Mouse (Mus musculus): ENCODE measurements at regions not wholly inside any gene's neighbourhood (a gene's known extent, or its start where the extent isn't known, plus 50 kb on each side); places are given as distances from the start of the nearest gene placed in this dataset.

GRCm38 (mm10) chr7:137748936-137749335 is 311.5 kb downstream of the Glrx3 start:
- no peak for DNase-seq (ENCODE audit: low spot score in 2 of 2)

GRCm38 (mm10) chr7:137750741-137751140 is 313.3 kb downstream of the Glrx3 start:
- no peak for DNase-seq (ENCODE audit: low spot score in 2 of 2)

GRCm38 (mm10) chr7:137751151-137751859 is 313.9 kb downstream of the Glrx3 start:
- DNase-seq (ENCODE audit: low spot score in 2 of 2): no peak

- no peak for DNase-seq (ENCODE audit: low spot score in 2 of 2)
Measured at GRCm38 (mm10) chr7:137765961-137766360, 328.5 kb downstream of the Glrx3 start.

GRCm38 (mm10) chr7:137766721-137767120 is 329.3 kb downstream of the Glrx3 start:
- no peak for DNase-seq (ENCODE audit: low spot score in 2 of 2)

- no peak for DNase-seq (ENCODE audit: low spot score in 2 of 2)
Measured at GRCm38 (mm10) chr7:137773051-137773964, 335.9 kb downstream of the Glrx3 start.

- no peak for DNase-seq (ENCODE audit: low spot score in 2 of 2)
Measured at GRCm38 (mm10) chr7:137773965-137774310, 336.5 kb downstream of the Glrx3 start.

- no peak for DNase-seq (ENCODE audit: low spot score in 2 of 2)
Measured at GRCm38 (mm10) chr7:137783954-137784353, 346.5 kb downstream of the Glrx3 start.

GRCm38 (mm10) chr7:137805361-137805760 is 367.9 kb downstream of the Glrx3 start:
- no peak for DNase-seq (ENCODE audit: low spot score in 2 of 2)

GRCm38 (mm10) chr7:137812839-137813238 is 375.4 kb downstream of the Glrx3 start:
- no peak for DNase-seq (ENCODE audit: low spot score in 2 of 2)

GRCm38 (mm10) chr7:137840520-137840919 is 403.1 kb downstream of the Glrx3 start:
- DNase-seq (ENCODE audit: low spot score in 2 of 2): no peak

- DNase-seq (ENCODE audit: low spot score in 2 of 2): no peak
Measured at GRCm38 (mm10) chr7:137841044-137841443, 403.6 kb downstream of the Glrx3 start.

GRCm38 (mm10) chr7:137841456-137842100 is 404.2 kb downstream of the Glrx3 start:
- no peak for DNase-seq (ENCODE audit: low spot score in 2 of 2)

GRCm38 (mm10) chr7:137847856-137848255 is 410.4 kb downstream of the Glrx3 start:
- no peak for DNase-seq (ENCODE audit: low spot score in 2 of 2)

- no peak for DNase-seq (ENCODE audit: low spot score in 2 of 2)
Measured at GRCm38 (mm10) chr7:137851061-137851460, 413.6 kb downstream of the Glrx3 start.

GRCm38 (mm10) chr7:137859681-137860080 is 422.3 kb downstream of the Glrx3 start:
- DNase-seq (ENCODE audit: low spot score in 2 of 2): no peak

- DNase-seq (ENCODE audit: low spot score in 2 of 2): no peak
Measured at GRCm38 (mm10) chr7:137860520-137860919, 423.1 kb downstream of the Glrx3 start.

- DNase-seq (ENCODE audit: low spot score in 2 of 2): no peak
Measured at GRCm38 (mm10) chr7:137864912-137865311, 427.5 kb downstream of the Glrx3 start.

GRCm38 (mm10) chr7:137865457-137865856 is 428.0 kb downstream of the Glrx3 start:
- no peak for DNase-seq (ENCODE audit: low spot score in 2 of 2)

- no peak for DNase-seq (ENCODE audit: low spot score in 2 of 2)
Measured at GRCm38 (mm10) chr7:137866880-137867279, 429.5 kb downstream of the Glrx3 start.

GRCm38 (mm10) chr7:137868501-137868900 is 431.1 kb downstream of the Glrx3 start:
- DNase-seq (ENCODE audit: low spot score in 2 of 2): no peak

- no peak for DNase-seq (ENCODE audit: low spot score in 2 of 2)
Measured at GRCm38 (mm10) chr7:137875306-137875705, 437.9 kb downstream of the Glrx3 start.

All from frontal cortex, postnatal 14 days (tissue).